Mouse (Mus musculus) spleen, postnatal 4 days (tissue): ENCODE data around the gene Catip.

ENCODE experiments used
- DNase-seq, 2 experiments: peaks; one replicate each; pipeline ENCODE4 v3.0.0; 2022; ENCODE audit warnings: low spot score in 2 of 2

The Catip gene

GRCm38 (mm10) chr1:74342308-74342707 is 19.6 kb upstream of the Catip start:
- DNase-seq: no peak

GRCm38 (mm10) chr1:74343161-74343560 is 18.7 kb upstream of the Catip start:
- no peak for DNase-seq

- no peak for DNase-seq
Observed at GRCm38 (mm10) chr1:74344163-74344916, 17.6 kb upstream of the Catip start.

- DNase-seq: no peak
Observed at GRCm38 (mm10) chr1:74351185-74351769, 10.6 kb upstream of the Catip start.

- DNase-seq: no peak
Observed at GRCm38 (mm10) chr1:74352532-74353096, 9.3 kb upstream of the Catip start.

- no peak for DNase-seq
Observed at GRCm38 (mm10) chr1:74353453-74354229, 8.3 kb upstream of the Catip start.

GRCm38 (mm10) chr1:74357531-74357930 is 4.4 kb upstream of the Catip start:
- no peak for DNase-seq

GRCm38 (mm10) chr1:74359952-74360517 is 1.9 kb upstream of the Catip start:
- DNase-seq: no peak

GRCm38 (mm10) chr1:74362325-74363229 is 669 bp downstream of the Catip start:
- DNase-seq: no peak

- no peak for DNase-seq
Observed at GRCm38 (mm10) chr1:74363437-74363836, 1.5 kb downstream of the Catip start.

GRCm38 (mm10) chr1:74364270-74364669 is 2.4 kb downstream of the Catip start:
- DNase-seq: no peak

GRCm38 (mm10) chr1:74367886-74368645 is 6.2 kb downstream of the Catip start:
- DNase-seq: peak in 1 of 2 experiments; percentile 32

GRCm38 (mm10) chr1:74370040-74370439 is 8.1 kb downstream of the Catip start:
- DNase-seq: no peak

- DNase-seq: no peak
Observed at GRCm38 (mm10) chr1:74373372-74373771, 11.5 kb downstream of the Catip start.

- DNase-seq: peak in 1 of 2 experiments; percentile 36
Observed at GRCm38 (mm10) chr1:74374980-74375379, 13.1 kb downstream of the Catip start, which contains the start of gene Slc11a1. Gene Slc11a1, plus strand, starts transcription at chr1:74375195.

- no peak for DNase-seq
Observed at GRCm38 (mm10) chr1:74375561-74375960, 13.7 kb downstream of the Catip start.

GRCm38 (mm10) chr1:74376396-74376795 is 14.5 kb downstream of the Catip start:
- DNase-seq: no peak

- no peak for DNase-seq
Observed at GRCm38 (mm10) chr1:74379058-74379504, 17.2 kb downstream of the Catip start.

GRCm38 (mm10) chr1:74380484-74380883 is 18.6 kb downstream of the Catip start:
- no peak for DNase-seq

GRCm38 (mm10) chr1:74381588-74382021 is 19.7 kb downstream of the Catip start:
- no peak for DNase-seq
